Mouse (Mus musculus): ENCODE measurements around the gene Ndufa10. TPM values are rescaled to one million over a fixed set of nuclear protein-coding genes. Genes with fewer than 3 reads are reported as not detected.

Ndufa10 gene
- polyA plus RNA-seq, 1 experiment from 2014 or later = 255 TPM

- Histone ChIP-seq H3K9me3 (0 out of 2 replicates have a peak, but pooled peaks cover 5% of the 10 kb centered on the region), H3K4me3 (no peak overlapping the region), H3K27me3 (no peaks in the 10 kb centered on the region), H3K4me2 (replicated peaks) (no peak overlapping the region), H3K9ac (no peak overlapping the region), H3K36me3 (peaks cover 81% of the 10 kb centered on the region), H3K4me1 (no peaks in the 10 kb centered on the region), H3K27ac (no peak overlapping the region)
- WGBS = 80% methylated on average over 8 of the region's 8 CpGs
- ATAC-seq (ENCODE audit: insufficient number of reproducible peaks, insufficient read depth, low FRiP score, low TSS enrichment) = no peak
Observed at GRCm38 (mm10) chr1:92453751-92454445, 19.8 kb downstream of the Ndufa10 start.

GRCm38 (mm10) chr1:92448293-92448692 lies 25.4 kb downstream of the Ndufa10 start:
- ATAC-seq (ENCODE audit: insufficient number of reproducible peaks, insufficient read depth, low FRiP score, low TSS enrichment) = no peak
- H3K4me2 ChIP-seq (replicated peaks) = no peak overlapping the region
- H3K9me3 ChIP-seq = no peaks in the 10 kb centered on the region
- no peaks in the 10 kb centered on the region for H3K27me3 ChIP-seq
- no peaks in the 10 kb centered on the region for H3K4me1 ChIP-seq
- no peak overlapping the region for H3K4me3 ChIP-seq
- 82% methylated on average over 3 of the region's 3 CpGs for WGBS
- H3K36me3 ChIP-seq = peaks cover 82% of the 10 kb centered on the region
- no peak overlapping the region for H3K9ac ChIP-seq
- H3K27ac ChIP-seq = no peak overlapping the region

- no peak overlapping the region for H3K4me3 ChIP-seq
- no peak overlapping the region for H3K4me2 ChIP-seq (replicated peaks)
- 75% methylated on average over 6 of the region's 6 CpGs for WGBS
- peaks cover 8% of the 10 kb centered on the region for H3K4me1 ChIP-seq
- no peak overlapping the region for H3K27ac ChIP-seq
- H3K36me3 ChIP-seq = peaks cover 63% of the 10 kb centered on the region
- no peak for ATAC-seq (ENCODE audit: insufficient number of reproducible peaks, insufficient read depth, low FRiP score, low TSS enrichment)
- H3K9me3 ChIP-seq = no peaks in the 10 kb centered on the region
- H3K9ac ChIP-seq = no peak overlapping the region
- no peaks in the 10 kb centered on the region for H3K27me3 ChIP-seq
Observed at GRCm38 (mm10) chr1:92441453-92442063, 32.1 kb downstream of the Ndufa10 start.

- H3K9ac ChIP-seq = no peak overlapping the region
- H3K27me3 ChIP-seq = no peaks in the 10 kb centered on the region
- no peak overlapping the region for H3K4me2 ChIP-seq (replicated peaks)
- peaks cover 8% of the 10 kb centered on the region for H3K4me1 ChIP-seq
- WGBS = 89% methylated on average over 9 of the region's 9 CpGs
- no peaks in the 10 kb centered on the region for H3K9me3 ChIP-seq
- H3K27ac ChIP-seq = no peak overlapping the region
- ATAC-seq (ENCODE audit: insufficient number of reproducible peaks, insufficient read depth, low FRiP score, low TSS enrichment) = no peak
- H3K4me3 ChIP-seq = no peak overlapping the region
- peaks cover 56% of the 10 kb centered on the region for H3K36me3 ChIP-seq
Observed at GRCm38 (mm10) chr1:92440066-92440750, 33.5 kb downstream of the Ndufa10 start.

- H3K36me3 ChIP-seq = peaks cover 34% of the 10 kb centered on the region
- H3K4me3 ChIP-seq = no peak overlapping the region
- H3K9me3 ChIP-seq = no peaks in the 10 kb centered on the region
- H3K4me1 ChIP-seq = peaks cover 8% of the 10 kb centered on the region
- no peaks in the 10 kb centered on the region for H3K27me3 ChIP-seq
- ATAC-seq (ENCODE audit: insufficient number of reproducible peaks, insufficient read depth, low FRiP score, low TSS enrichment) = no peak
- H3K4me2 ChIP-seq (replicated peaks) = no peak overlapping the region
- 39% methylated on average over 9 of the region's 9 CpGs for WGBS
- H3K9ac ChIP-seq = no peak overlapping the region
- 0 out of 2 replicates have a peak overlapping the region, but pooled peaks have one; percentile 24 for H3K27ac ChIP-seq
Observed at GRCm38 (mm10) chr1:92437678-92438271, 35.9 kb downstream of the Ndufa10 start.

GRCm38 (mm10) chr1:92436831-92437321 lies 36.8 kb downstream of the Ndufa10 start:
- no peak overlapping the region for H3K4me3 ChIP-seq
- no peak for ATAC-seq (ENCODE audit: insufficient number of reproducible peaks, insufficient read depth, low FRiP score, low TSS enrichment)
- peaks cover 14% of the 10 kb centered on the region for H3K4me1 ChIP-seq
- H3K27me3 ChIP-seq = no peaks in the 10 kb centered on the region
- no peaks in the 10 kb centered on the region for H3K9me3 ChIP-seq
- no peak overlapping the region for H3K9ac ChIP-seq
- peaks cover 26% of the 10 kb centered on the region for H3K36me3 ChIP-seq
- H3K4me2 ChIP-seq (replicated peaks) = no peak overlapping the region
- H3K27ac ChIP-seq = no peak overlapping the region
- 37% methylated on average over 4 of the region's 4 CpGs for WGBS

GRCm38 (mm10) chr1:92434986-92435385 lies 38.7 kb downstream of the Ndufa10 start:
- H3K9me3 ChIP-seq = no peaks in the 10 kb centered on the region
- no peak overlapping the region for H3K4me3 ChIP-seq
- H3K9ac ChIP-seq = no peak overlapping the region
- peaks cover 17% of the 10 kb centered on the region for H3K36me3 ChIP-seq
- H3K4me2 ChIP-seq (replicated peaks) = no peak overlapping the region
- 74% methylated on average over 1 of the region's 1 CpGs for WGBS
- H3K27ac ChIP-seq = no peak overlapping the region
- H3K4me1 ChIP-seq = peaks cover 15% of the 10 kb centered on the region
- no peak for ATAC-seq (ENCODE audit: insufficient number of reproducible peaks, insufficient read depth, low FRiP score, low TSS enrichment)
- no peaks in the 10 kb centered on the region for H3K27me3 ChIP-seq

GRCm38 (mm10) chr1:92432791-92433190 lies 40.9 kb downstream of the Ndufa10 start:
- no peaks in the 10 kb centered on the region for H3K27me3 ChIP-seq
- 65% methylated on average over 9 of the region's 9 CpGs for WGBS
- H3K9ac ChIP-seq = no peak overlapping the region
- peaks cover 10% of the 10 kb centered on the region for H3K4me1 ChIP-seq
- no peaks in the 10 kb centered on the region for H3K9me3 ChIP-seq
- H3K4me3 ChIP-seq = no peak overlapping the region
- H3K4me2 ChIP-seq (replicated peaks) = no peak overlapping the region
- no peaks in the 10 kb centered on the region for H3K36me3 ChIP-seq
- no peak overlapping the region for H3K27ac ChIP-seq
- no peak for ATAC-seq (ENCODE audit: insufficient number of reproducible peaks, insufficient read depth, low FRiP score, low TSS enrichment)

- no peak overlapping the region for H3K4me3 ChIP-seq
- no peaks in the 10 kb centered on the region for H3K27me3 ChIP-seq
- H3K27ac ChIP-seq = no peak overlapping the region
- no peak overlapping the region for H3K9ac ChIP-seq
- no peak for ATAC-seq (ENCODE audit: insufficient number of reproducible peaks, insufficient read depth, low FRiP score, low TSS enrichment)
- peaks cover 7% of the 10 kb centered on the region for H3K4me1 ChIP-seq
- no peaks in the 10 kb centered on the region for H3K9me3 ChIP-seq
- no peak overlapping the region for H3K4me2 ChIP-seq (replicated peaks)
- no peaks in the 10 kb centered on the region for H3K36me3 ChIP-seq
- WGBS = 33% methylated on average over 4 of the region's 4 CpGs
Observed at GRCm38 (mm10) chr1:92432098-92432497, 41.6 kb downstream of the Ndufa10 start.

GRCm38 (mm10) chr1:92431420-92431819 lies 42.2 kb downstream of the Ndufa10 start:
- Histone ChIP-seq H3K9me3 (no peaks in the 10 kb centered on the region), H3K9ac (no peak overlapping the region), H3K27me3 (no peaks in the 10 kb centered on the region), H3K4me2 (replicated peaks) (no peak overlapping the region), H3K4me3 (no peak overlapping the region), H3K4me1 (peaks cover 7% of the 10 kb centered on the region), H3K36me3 (no peaks in the 10 kb centered on the region), H3K27ac (no peak overlapping the region)
- 67% methylated on average over 3 of the region's 3 CpGs for WGBS
- ATAC-seq (ENCODE audit: insufficient number of reproducible peaks, insufficient read depth, low FRiP score, low TSS enrichment) = no peak

- Histone ChIP-seq H3K27me3 (no peaks in the 10 kb centered on the region), H3K36me3 (no peaks in the 10 kb centered on the region), H3K4me2 (replicated peaks) (no peak overlapping the region), H3K9ac (no peak overlapping the region), H3K9me3 (no peaks in the 10 kb centered on the region), H3K4me1 (peaks cover 7% of the 10 kb centered on the region), H3K27ac (no peak overlapping the region), H3K4me3 (no peak overlapping the region)
- WGBS = 77% methylated on average over 1 of the region's 1 CpGs
- no peak for ATAC-seq (ENCODE audit: insufficient number of reproducible peaks, insufficient read depth, low FRiP score, low TSS enrichment)
Observed at GRCm38 (mm10) chr1:92430991-92431390, 42.7 kb downstream of the Ndufa10 start.
